Mouse (Mus musculus): Measurements from ENCODE around the gene Tubgcp3. TPM values are rescaled to one million over a fixed set of nuclear protein-coding genes. Genes with fewer than 3 reads are reported as not detected.

Tubgcp3 gene
- polyA plus RNA-seq, 1 experiment from 2014 or later: 56.1 TPM

DNA sequence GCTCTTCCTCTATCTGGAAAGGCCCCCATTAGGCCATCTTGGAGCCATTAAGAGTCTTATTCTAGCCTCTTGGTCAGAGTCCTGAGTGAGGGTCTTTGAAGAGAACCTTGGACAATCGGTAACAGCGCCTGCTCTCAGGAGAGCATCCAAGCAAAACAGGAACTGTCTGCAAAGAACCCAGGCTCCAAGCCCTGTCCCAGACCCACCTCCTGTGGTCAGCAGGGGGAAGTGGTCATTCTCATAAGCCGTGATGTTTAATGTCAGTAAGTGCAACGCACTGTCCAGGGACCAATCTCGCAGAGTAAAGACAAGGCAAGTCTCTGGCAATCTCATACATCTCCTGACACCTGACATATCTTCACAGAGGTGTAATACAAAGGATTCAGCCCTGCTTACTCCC, 96.0 kb downstream of the Tubgcp3 start:
- Histone ChIP-seq H3K9ac (replicated peaks) (no peak overlapping the region), H3K36me3 (no peaks in the 10 kb centered on the region), H3K4me1 (0 out of 2 replicates have a peak, but pooled peaks cover 3% of the 10 kb centered on the region), H3K27ac (replicated peaks) (no peak overlapping the region), H3K9me3 (no peaks in the 10 kb centered on the region), H3K4me2 (replicated peaks) (no peak overlapping the region), H3K27me3 (peaks cover 27% of the 10 kb centered on the region; the same call in 1 of the 2 replicates), H3K4me3 (no peak overlapping the region)
- ATAC-seq (ENCODE audit: low FRiP score, low read depth): no peak
- whole genome bisulfite sequencing: 46% methylated on average over 5 of the region's 5 CpGs

DNA sequence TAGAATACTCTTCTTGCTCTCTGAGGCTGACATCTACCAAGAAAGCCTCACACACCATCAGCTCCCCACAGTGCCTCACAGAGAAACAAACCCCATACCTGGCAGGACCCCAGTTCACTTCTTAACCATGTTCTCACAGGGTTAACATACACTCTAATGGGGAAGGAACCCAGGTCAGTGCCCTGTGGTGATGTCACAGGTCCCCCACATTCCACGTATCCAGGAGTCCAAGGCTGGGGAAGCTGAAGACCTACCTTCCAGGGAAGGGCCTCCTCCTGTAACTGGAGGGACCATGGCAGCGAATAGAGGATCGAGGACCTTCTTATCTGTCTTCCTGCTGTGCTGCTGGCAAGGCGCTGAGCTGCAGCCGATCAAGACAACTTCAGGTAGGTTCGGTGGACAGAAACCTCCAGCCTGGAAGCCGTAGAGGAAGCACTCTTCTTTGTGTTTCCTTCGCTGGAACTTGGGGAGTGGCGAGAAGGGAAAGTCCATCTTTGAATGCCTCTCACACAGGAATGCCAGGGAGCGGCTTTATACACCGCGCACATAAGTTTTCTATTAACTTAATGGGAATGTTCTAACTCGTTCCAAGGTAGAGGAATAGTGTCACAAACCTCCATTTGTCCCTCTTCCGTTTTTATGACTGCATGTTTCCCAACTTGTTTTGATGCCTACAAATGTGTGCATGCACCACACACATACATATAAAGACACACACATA, 99.1 kb downstream of the Tubgcp3 start, which contains the start of gene Spaca7:
TSS of gene Spaca7 (plus strand) at position 216 of the 721 bp plus-strand sequence.
- H3K36me3 ChIP-seq: no peaks in the 10 kb centered on the region
- H3K4me2 ChIP-seq (replicated peaks): no peak within 1 kb of the TSS
- H3K27me3 ChIP-seq: peaks cover 43% of the 10 kb centered on the region
- ATAC-seq (ENCODE audit: low FRiP score, low read depth): no peak
- H3K9me3 ChIP-seq: no peaks in the 10 kb centered on the region
- 79% methylated on average over 14 of the region's 14 CpGs for WGBS
- no peak within 1 kb of the TSS for H3K9ac ChIP-seq (replicated peaks)
- no peak within 1 kb of the TSS for H3K27ac ChIP-seq (replicated peaks)
- H3K4me1 ChIP-seq: no peaks in the 10 kb centered on the region
- H3K4me3 ChIP-seq: no peak within 1 kb of the TSS

DNA sequence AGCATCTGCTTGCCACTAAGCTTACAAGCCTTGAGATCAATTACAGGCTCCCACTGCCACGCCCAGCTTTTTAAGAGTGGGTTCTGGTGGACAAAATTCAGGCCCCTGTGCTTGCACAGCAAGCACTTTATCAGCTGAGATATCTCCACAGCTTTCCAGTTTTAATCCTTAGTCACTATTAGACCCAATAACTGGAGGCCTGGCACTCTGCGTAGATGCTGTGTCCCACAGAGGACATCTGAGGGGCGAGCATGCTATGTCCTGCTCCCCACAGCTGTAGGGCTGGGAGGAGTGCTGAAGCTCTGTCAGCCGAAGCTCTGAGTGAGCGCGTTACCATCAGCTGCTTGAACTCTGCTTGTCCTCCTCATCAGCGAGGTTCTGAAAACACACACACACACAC, 105.5 kb downstream of the Tubgcp3 start:
- no peak for ATAC-seq (ENCODE audit: low FRiP score, low read depth)
- no peaks in the 10 kb centered on the region for H3K9me3 ChIP-seq
- peaks cover 68% of the 10 kb centered on the region for H3K27me3 ChIP-seq
- peaks cover 21% of the 10 kb centered on the region; the same call in 1 of the 2 replicates for H3K4me1 ChIP-seq
- no peak overlapping the region for H3K4me2 ChIP-seq (replicated peaks)
- no peak overlapping the region for H3K27ac ChIP-seq (replicated peaks)
- WGBS: 52% methylated on average over 7 of the region's 7 CpGs
- no peak overlapping the region for H3K9ac ChIP-seq (replicated peaks)
- no peaks in the 10 kb centered on the region for H3K36me3 ChIP-seq
- no peak overlapping the region for H3K4me3 ChIP-seq

DNA sequence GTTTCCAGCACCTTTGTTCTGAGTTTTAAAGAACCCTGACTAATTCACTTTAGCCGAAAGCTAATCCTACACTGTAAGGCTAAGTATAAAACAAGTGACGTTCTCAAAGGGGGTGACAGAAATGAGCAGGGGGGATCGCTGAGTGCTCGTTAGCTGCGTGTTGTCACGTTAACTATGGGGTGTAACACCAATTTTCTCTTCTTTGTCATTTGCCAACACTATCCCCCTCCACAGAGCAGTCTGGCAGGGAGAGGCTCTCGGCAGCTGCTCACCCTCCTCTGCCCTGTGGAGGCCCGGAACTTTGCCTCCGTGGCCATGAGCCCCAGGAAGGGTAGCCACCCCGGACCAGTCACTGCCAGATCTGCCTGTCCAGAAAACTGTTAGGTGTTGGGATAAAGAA, 106.6 kb downstream of the Tubgcp3 start:
- Histone ChIP-seq H3K27ac (replicated peaks) (no peak overlapping the region), H3K4me3 (no peak overlapping the region), H3K4me1 (peaks cover 21% of the 10 kb centered on the region; the same call in 1 of the 2 replicates), H3K9me3 (no peaks in the 10 kb centered on the region), H3K27me3 (peaks cover 76% of the 10 kb centered on the region), H3K4me2 (replicated peaks) (no peak overlapping the region), H3K36me3 (no peaks in the 10 kb centered on the region), H3K9ac (replicated peaks) (no peak overlapping the region)
- 0 out of 2 replicates have a peak, but pooled peaks have one; percentile 32 for ATAC-seq (ENCODE audit: low FRiP score, low read depth)
- WGBS: 30% methylated on average over 10 of the region's 10 CpGs

DNA sequence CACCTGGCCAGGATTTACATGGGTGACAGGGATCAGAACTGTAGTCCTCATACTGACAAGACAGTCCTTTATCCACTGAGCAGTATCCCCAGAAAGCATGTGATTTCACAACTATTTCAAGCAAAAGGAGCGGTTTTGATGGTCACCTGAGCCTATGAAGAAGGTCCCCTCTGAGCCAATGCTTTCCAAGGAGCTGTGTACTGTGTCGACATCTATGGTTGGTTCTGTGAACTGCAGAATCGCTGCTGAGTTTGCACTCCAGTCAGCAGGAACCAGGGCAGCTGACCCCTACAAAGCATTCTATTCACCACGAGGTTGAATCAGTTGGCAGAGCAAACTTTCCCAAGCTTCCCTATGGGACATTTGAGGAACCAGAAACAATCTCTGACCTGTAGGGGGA, 107.7 kb downstream of the Tubgcp3 start:
- no peak overlapping the region for H3K4me3 ChIP-seq
- H3K27me3 ChIP-seq: peaks cover 84% of the 10 kb centered on the region
- H3K9me3 ChIP-seq: no peaks in the 10 kb centered on the region
- H3K36me3 ChIP-seq: no peaks in the 10 kb centered on the region
- no peak overlapping the region for H3K4me2 ChIP-seq (replicated peaks)
- peak; percentile 52; the same call in 1 of the 2 replicates for ATAC-seq (ENCODE audit: low FRiP score, low read depth)
- WGBS: 7% methylated on average over 4 of the region's 4 CpGs
- H3K9ac ChIP-seq (replicated peaks): no peak overlapping the region
- peaks cover 21% of the 10 kb centered on the region; the same call in 1 of the 2 replicates for H3K4me1 ChIP-seq
- H3K27ac ChIP-seq (replicated peaks): no peak overlapping the region

Small RNA genes lying within 50 kb of the gene (microRNA-seq; reads per million reads assigned to microRNA genes)
- not detected for gene Gm26483

Other genes with a start within 250 kb of the Tubgcp3 start
- not detected in 2 replicates for gene Spaca7, start 99.2 kb downstream of the Tubgcp3 start, polyA plus RNA-seq (2016; fragmentation: Nextera tagmentation; extraction: Ambion mirVana)
- 15.2 and 16.5 TPM in 2 replicates for gene Atp11a, start 84.8 kb upstream of the Tubgcp3 start, polyA plus RNA-seq (2016; fragmentation: Nextera tagmentation; extraction: Ambion mirVana)
- 97.8 and 104 TPM in 2 replicates for gene Mcf2l, start 201.6 kb upstream of the Tubgcp3 start, polyA plus RNA-seq (2016; fragmentation: Nextera tagmentation; extraction: Ambion mirVana)